Mouse (Mus musculus) limb, embryonic 14.5 days (tissue): ENCODE results near the gene Olfr71. TPM values are rescaled to one million over a fixed set of nuclear protein-coding genes. Genes with fewer than 3 reads are reported as not detected.

ENCODE experiments used
- ATAC-seq: fragments of 200-750 bp; cut with Nextera tagmentation; 2 replicates; pipeline ENCODE4 v1.8.0; 2017; ENCODE audit warnings: low read depth, moderate number of reproducible peaks, moderate TSS enrichment; ENCODE audit not compliant: low FRiP score
- DNase-seq: peaks from one replicate; pipeline ENCODE4 v3.0.0-alpha.2; 2015; ENCODE audit warnings: low spot score
- H3K27ac ChIP-seq: fragments of 300-500 bp; sonication (generic); replicated peaks from 2 replicates; pipeline ENCODE4 v1.5.1; 2014; ENCODE audit warnings: low read depth, mild to moderate bottlenecking, low read length, moderate library complexity, mixed read lengths
- H3K27me3 ChIP-seq: fragments of 300-500 bp; sonication (generic); 2 replicates; pipeline ENCODE4 v1.6.1; 2014; ENCODE audit warnings: low read length, mixed read lengths; ENCODE audit not compliant: control insufficient read depth, insufficient read depth
- H3K36me3 ChIP-seq: fragments of 300-500 bp; sonication (generic); 2 replicates; pipeline ENCODE4 v1.6.1; 2014; ENCODE audit warnings: mild to moderate bottlenecking, low read length, moderate library complexity, mixed read lengths; ENCODE audit not compliant: control insufficient read depth, insufficient read depth
- H3K4me1 ChIP-seq: fragments of 300-500 bp; sonication (generic); 2 replicates; pipeline ENCODE4 v1.6.1; 2014; ENCODE audit warnings: antibody characterized with exemption, low read length, mixed read lengths; ENCODE audit not compliant: control insufficient read depth, insufficient read depth
- H3K4me2 ChIP-seq: fragments of 300-500 bp; sonication (generic); replicated peaks from 2 replicates; pipeline ENCODE4 v1.6.1; 2014; ENCODE audit warnings: low read depth, mild to moderate bottlenecking, low read length, moderate library complexity; ENCODE audit not compliant: severe bottlenecking
- H3K4me3 ChIP-seq: fragments of 300-500 bp; sonication (generic); replicated peaks from 2 replicates; pipeline ENCODE4 v1.5.1; 2014; ENCODE audit warnings: low read length
- H3K9ac ChIP-seq: fragments of 300-500 bp; sonication (generic); 2 replicates; pipeline ENCODE4 v1.6.1; 2014; ENCODE audit warnings: mild to moderate bottlenecking, low read depth, low read length, moderate library complexity; ENCODE audit not compliant: severe bottlenecking
- H3K9me3 ChIP-seq: fragments of 300-500 bp; sonication (generic); 2 replicates; pipeline ENCODE4 v1.6.1; 2016; ENCODE audit warnings: low read length; ENCODE audit not compliant: control insufficient read depth
- POLR2A ChIP-seq: fragments of 200-500 bp; IDR thresholded peaks from 2 replicates; pipeline ENCODE4 v1.8.0; 2012; ENCODE audit warnings: inconsistent platforms, mild to moderate bottlenecking, moderate library complexity, borderline replicate concordance; ENCODE audit not compliant: insufficient read depth, insufficient read length; ENCODE audit errors: extremely low read depth
- WGBS: fragments of 180-500 bp; shearing (Covaris S2); extraction: QIAGEN DNeasy Blood & Tissue Kit; methylation state at CpG from one replicate; pipeline ENCODE4 v1.1.7; 2014; 5-methylcytosine and 5-hydroxymethylcytosine counted together
- polyA plus RNA-seq, 2 experiments: library from polyadenylated mRNA; depleted of rRNA in 1 of 2; stranded (reverse) in 1 of 2; unstranded in 1 of 2; fragments of >200 nt; fragmentation: Nextera tagmentation in 1 of 2; extraction: Ambion mirVana in 1 of 2; gene quantifications; 2 replicates each; pipeline versions ENCODE4 v1.2.1 to v1.2.3; 2012 to 2014

The Olfr71 gene
- polyA plus RNA-seq, 2 experiments, result not detected

DNA sequence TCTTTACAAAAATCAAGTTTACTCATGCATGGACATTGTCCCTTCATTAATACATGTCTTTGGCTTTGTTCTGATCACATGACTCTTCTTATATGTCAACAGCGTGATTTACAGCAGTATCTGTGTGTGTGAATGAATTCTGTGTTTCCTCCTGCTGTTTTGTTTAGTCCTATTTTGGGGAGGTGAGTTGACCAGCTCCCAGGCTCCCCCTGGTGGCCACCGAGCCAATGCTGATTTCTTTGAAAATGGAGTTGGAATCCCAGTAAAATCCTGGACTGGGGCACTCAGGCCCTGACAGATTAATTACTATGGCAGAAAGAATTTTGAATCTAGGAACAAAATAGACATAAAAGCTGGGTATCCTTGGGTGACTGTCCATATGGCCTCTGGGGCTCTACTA lies 1.8 kb upstream of the Olfr71 start:
- Histone ChIP-seq H3K36me3 (no peaks in the 10 kb centered on the region), H3K4me3 (no peak overlapping the region), H3K27me3 (no peaks in the 10 kb centered on the region), H3K4me1 (peaks cover 5% of the 10 kb centered on the region; the same call in 1 of the 2 replicates), H3K27ac (no peak overlapping the region), H3K4me2 (no peak overlapping the region), H3K9me3 (no peaks in the 10 kb centered on the region), H3K9ac (no peak overlapping the region)
- no peak for TF ChIP-seq POLR2A
- ATAC-seq (0 out of 2 replicates have a peak, but pooled peaks have one; percentile 31), DNase-seq (peak; percentile 48)
- WGBS, result 6% methylated on average over 2 of the region's 2 CpGs

GRCm38 (mm10) chr4:43705991-43706390 lies 4.1 kb downstream of the Olfr71 start:
- Histone ChIP-seq H3K36me3 (no peaks in the 10 kb centered on the region), H3K9me3 (no peaks in the 10 kb centered on the region), H3K4me3 (no peak overlapping the region), H3K27me3 (no peaks in the 10 kb centered on the region), H3K4me2 (no peak overlapping the region), H3K9ac (no peak overlapping the region), H3K4me1 (no peaks in the 10 kb centered on the region), H3K27ac (no peak overlapping the region)
- DNase-seq (no peak), ATAC-seq (no peak)
- 63% methylated on average over 13 of the region's 13 CpGs for WGBS
- no peak for TF ChIP-seq POLR2A

GRCm38 (mm10) chr4:43703851-43704250 lies 6.2 kb downstream of the Olfr71 start:
- Histone ChIP-seq H3K27me3 (no peaks in the 10 kb centered on the region), H3K4me1 (no peaks in the 10 kb centered on the region), H3K36me3 (no peaks in the 10 kb centered on the region), H3K4me3 (no peak overlapping the region), H3K9me3 (no peaks in the 10 kb centered on the region), H3K27ac (no peak overlapping the region), H3K9ac (no peak overlapping the region), H3K4me2 (no peak overlapping the region)
- ATAC-seq, result no peak
- no peak for DNase-seq
- 81% methylated on average over 8 of the region's 8 CpGs for WGBS
- no peak for TF ChIP-seq POLR2A

GRCm38 (mm10) chr4:43703439-43703838 lies 6.6 kb downstream of the Olfr71 start:
- Histone ChIP-seq H3K4me1 (no peaks in the 10 kb centered on the region), H3K27ac (no peak overlapping the region), H3K36me3 (no peaks in the 10 kb centered on the region), H3K9ac (no peak overlapping the region), H3K4me2 (no peak overlapping the region), H3K9me3 (no peaks in the 10 kb centered on the region), H3K4me3 (no peak overlapping the region), H3K27me3 (no peaks in the 10 kb centered on the region)
- no peak for ATAC-seq
- WGBS, result 73% methylated on average over 6 of the region's 6 CpGs
- TF ChIP-seq POLR2A, result no peak
- no peak for DNase-seq

DNA sequence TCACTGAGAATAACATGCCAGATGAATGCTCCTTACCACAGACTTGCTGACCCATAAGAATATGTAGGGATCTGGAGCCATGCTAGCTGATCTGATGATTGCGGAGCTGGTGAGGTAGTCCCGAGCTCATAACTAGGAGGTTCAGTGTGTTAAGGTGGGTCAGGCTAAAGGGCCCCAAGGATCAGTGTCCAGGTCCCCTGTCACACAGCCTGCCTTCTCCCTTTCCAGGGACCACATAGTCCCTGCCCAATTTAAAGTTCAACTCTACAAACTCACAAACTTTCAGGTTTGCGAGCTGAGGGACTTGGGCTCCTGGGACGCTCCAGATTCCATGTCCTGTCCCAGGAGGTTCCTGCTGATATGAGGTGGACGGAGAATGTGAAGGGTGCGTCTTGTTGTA lies 9.3 kb downstream of the Olfr71 start, which contains the start of gene Olfr70:
TSS of gene Olfr70 (minus strand) at position 101 of the 400 bp plus-strand sequence.
- H3K4me3 ChIP-seq, result no peak within 1 kb of the TSS
- 82% methylated on average over 6 of the region's 6 CpGs for WGBS
- H3K4me2 ChIP-seq, result no peak within 1 kb of the TSS
- no peak within 1 kb of the TSS for H3K9ac ChIP-seq
- DNase-seq (no peak), ATAC-seq (no peak)
- no peaks in the 10 kb centered on the region for H3K4me1 ChIP-seq
- no peaks in the 10 kb centered on the region for H3K36me3 ChIP-seq
- H3K9me3 ChIP-seq, result no peaks in the 10 kb centered on the region
- no peaks in the 10 kb centered on the region for H3K27me3 ChIP-seq
- no peak within 1 kb of the TSS for H3K27ac ChIP-seq
- TF ChIP-seq POLR2A, result no peak

DNA sequence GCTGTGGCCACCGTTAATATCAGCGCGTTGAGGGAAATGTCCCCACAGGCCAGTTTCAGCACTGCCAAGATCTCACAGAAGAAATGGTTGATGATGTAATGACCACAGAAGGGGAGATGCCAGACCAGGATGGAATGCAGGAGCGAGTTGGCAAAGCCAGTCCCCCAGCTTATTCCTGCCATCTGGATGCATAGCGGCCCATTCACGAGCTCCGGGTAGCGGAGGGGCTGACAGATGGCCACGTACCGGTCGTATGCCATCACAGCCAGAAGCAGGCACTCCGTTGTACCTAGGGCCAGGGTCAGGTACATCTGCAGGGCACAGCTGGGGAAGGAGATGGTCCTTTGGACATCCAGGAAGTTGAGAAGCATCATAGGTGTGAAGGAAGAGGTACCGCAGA lies 13.5 kb downstream of the Olfr71 start:
- TF ChIP-seq POLR2A, result no peak
- no peaks in the 10 kb centered on the region for H3K27me3 ChIP-seq
- ATAC-seq, result no peak

More for the DNA sequence above, 13.5 kb downstream of the Olfr71 start:
- no peak overlapping the region for H3K4me2 ChIP-seq
- no peaks in the 10 kb centered on the region for H3K36me3 ChIP-seq
- H3K27ac ChIP-seq, result no peak overlapping the region
- 80% methylated on average over 13 of the region's 13 CpGs for WGBS
- no peaks in the 10 kb centered on the region for H3K9me3 ChIP-seq
- 0 out of 2 replicates have a peak, but pooled peaks cover 3% of the 10 kb centered on the region for H3K4me1 ChIP-seq
- no peak for DNase-seq
- H3K9ac ChIP-seq, result no peak overlapping the region
- H3K4me3 ChIP-seq, result no peak overlapping the region
